In the genomic region with DNA sequence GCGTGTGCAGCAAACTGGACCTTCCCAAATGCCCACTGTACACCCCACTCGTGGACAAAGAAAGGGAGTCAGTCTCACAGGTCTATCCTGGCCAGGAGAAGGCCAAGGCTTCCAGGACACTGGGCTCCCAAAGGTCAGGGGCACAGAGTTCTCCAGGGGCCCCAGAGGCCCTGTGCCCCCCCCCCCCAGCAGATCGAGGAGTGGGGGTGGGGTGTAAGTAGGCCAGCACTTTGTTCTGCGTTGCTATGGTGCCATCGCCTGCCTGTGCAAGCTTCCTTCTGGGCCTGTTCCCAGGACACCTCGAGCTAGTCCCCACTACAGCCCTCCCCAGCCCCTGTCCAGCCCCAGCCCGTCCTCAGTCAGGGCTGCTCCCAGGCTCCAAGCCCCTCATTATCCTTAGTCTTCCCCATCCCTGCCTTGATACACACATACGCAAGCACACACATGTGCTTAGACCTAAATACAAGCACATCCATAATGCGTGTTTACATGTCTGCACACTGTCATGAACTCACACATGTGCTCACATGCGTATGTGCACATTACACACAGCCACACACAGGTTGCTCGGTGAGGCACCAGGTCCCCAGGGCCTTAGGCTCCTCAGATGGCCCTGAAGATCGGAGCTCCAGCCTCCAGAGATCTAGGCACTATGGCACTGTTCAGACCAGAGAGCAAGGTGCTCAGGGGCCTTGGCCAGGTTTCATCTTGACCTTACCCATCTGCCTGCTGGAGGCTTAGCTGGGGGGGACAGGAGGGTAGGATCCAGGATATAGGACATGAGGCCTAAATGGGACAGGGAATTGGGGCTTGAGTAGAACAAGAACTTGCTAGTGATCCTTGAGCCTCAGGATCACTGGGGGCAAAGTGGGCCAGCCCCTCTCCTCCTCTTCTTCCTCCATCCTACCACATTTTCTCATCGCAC, we compare ENCODE assay signal across 9 mouse cellular contexts. TPM values are rescaled to one million over a fixed set of nuclear protein-coding genes. Genes with fewer than 3 reads are reported as not detected.
DNase-seq lines count a peak whose midpoint lies in the region; ATAC-seq lines count a peak whose summit lies in the region.
"Had no signal": no experiment of that assay in that cellular context is flagged by ENCODE, and none has a peak within 500 bp of the region (broad histone marks: within the 10 kb centered on the region; RNA-seq: fewer than 3 reads in every experiment).

No protein-coding gene starts in this region.

- peak overlapping the region; percentile 1; the same call in 1 of the 2 replicates for H3K9ac ChIP-seq in forebrain, embryonic 15.5 days (replicated peaks)
- no peak overlapping the region for H3K9ac ChIP-seq in stomach, embryonic 15.5 days
- H3K9ac ChIP-seq: limb, embryonic 15.5 days had no signal

- H3K27ac ChIP-seq in forebrain, embryonic 15.5 days (replicated peaks), result peak overlapping the region; percentile 82
- 0 out of 2 replicates have a peak overlapping the region, but pooled peaks have one; percentile 45 for H3K27ac ChIP-seq in stomach, embryonic 15.5 days

- no peaks in the 10 kb centered on the region for H3K9me3 ChIP-seq in forebrain, embryonic 15.5 days
- no peaks in the 10 kb centered on the region for H3K9me3 ChIP-seq in stomach, embryonic 15.5 days
- H3K9me3 ChIP-seq: limb, embryonic 15.5 days had no signal

- H3K36me3 ChIP-seq in forebrain, embryonic 15.5 days, result no peaks in the 10 kb centered on the region
- no peaks in the 10 kb centered on the region for H3K36me3 ChIP-seq in stomach, embryonic 15.5 days
- H3K36me3 ChIP-seq: limb, embryonic 15.5 days had no signal

- WGBS in forebrain, embryonic 15.5 days, result 27% methylated on average over 13 of the region's 13 CpGs
- 63% methylated on average over 13 of the region's 13 CpGs for WGBS in stomach, embryonic 15.5 days

- peaks cover 54% of the 10 kb centered on the region for H3K4me1 ChIP-seq in forebrain, embryonic 15.5 days
- H3K4me1 ChIP-seq in stomach, embryonic 15.5 days, result peaks cover 27% of the 10 kb centered on the region

- no peak overlapping the region; the same call in 1 of the 2 replicates for H3K4me2 ChIP-seq in forebrain, embryonic 15.5 days (replicated peaks)
- H3K4me2 ChIP-seq in stomach, embryonic 15.5 days, result no peak overlapping the region; the same call in 1 of the 2 replicates
- H3K4me2 ChIP-seq: limb, embryonic 15.5 days had no signal

- no peak overlapping the region for H3K4me3 ChIP-seq in forebrain, embryonic 15.5 days
- H3K4me3 ChIP-seq in stomach, embryonic 15.5 days (replicated peaks), result no peak overlapping the region
- H3K4me3 ChIP-seq: limb, embryonic 15.5 days had no signal

- peak; percentile 42 for ATAC-seq in forebrain, embryonic 15.5 days (replicated peaks)
- peak; percentile 3; the same call in 1 of the 2 replicates for ATAC-seq in stomach, embryonic 15.5 days (ENCODE audit: insufficient read depth, low FRiP score, low read depth)

- no peaks in the 10 kb centered on the region for H3K27me3 ChIP-seq in forebrain, embryonic 15.5 days
- H3K27me3 ChIP-seq in stomach, embryonic 15.5 days (replicated peaks), result no peaks in the 10 kb centered on the region
- H3K27me3 ChIP-seq: limb, embryonic 15.5 days had no signal

- intact Hi-C loops in left cerebral cortex, postnatal 14 days (cut with DNase I), result no loop called here

- DNase-seq in adrenal gland, adult (ENCODE audit: inconsistent age in 2 of 2, low spot score in 1 of 2), result peak; percentile 51 to 65
- no peak for DNase-seq in adrenal gland, postnatal 4 days (ENCODE audit: low spot score in 2 of 2)
- peak; percentile 62 to 78 for DNase-seq in left cerebral cortex, postnatal 14 days (ENCODE audit: low spot score in 2 of 2)
- DNase-seq in left cerebral cortex, adult 11 months (ENCODE audit: low spot score), result no peak
- DNase-seq in lung, postnatal 10 days, result peak; percentile 76
- no peak for DNase-seq in gastrocnemius, adult 8-10 months (ENCODE audit: low spot score in 2 of 2)

RNA-seq across cellular contexts. Expression of gene Trmt61a, which starts 17.2 kb away (rescaled TPM):
- total RNA-seq in adrenal gland, postnatal 4 days (2021), result 10 to 100 TPM; 11.7 to 13.8 TPM
- 10 to 100 TPM; 18.9 to 19.7 TPM for total RNA-seq in left cerebral cortex, postnatal 14 days (2021)
- 10.6 and 12.0 TPM in 2 replicates for polyA plus RNA-seq in forebrain, embryonic 15.5 days (2015; fragmentation: Nextera tagmentation; extraction: Ambion mirVana)
- 14.6 TPM in 2 replicates for polyA plus RNA-seq in stomach, embryonic 15.5 days (2015; fragmentation: Nextera tagmentation; extraction: Ambion mirVana)
- 1 to 10 TPM; 2.1 to 2.7 (median 2.5) TPM for total RNA-seq in gastrocnemius, adult 8-10 months (2022)

RNA-seq across cellular contexts. Expression of gene Bag5, which starts 17.9 kb away (rescaled TPM):
- 10 to 100 TPM; 35.8 to 37.0 TPM for total RNA-seq in adrenal gland, postnatal 4 days (2021)
- total RNA-seq in left cerebral cortex, postnatal 14 days (2021), result 10 to 100 TPM; 45.7 to 47.0 TPM
- 65.1 and 69.1 TPM in 2 replicates for polyA plus RNA-seq in forebrain, embryonic 15.5 days (2015; fragmentation: Nextera tagmentation; extraction: Ambion mirVana)
- 49.5 and 50.9 TPM in 2 replicates for polyA plus RNA-seq in stomach, embryonic 15.5 days (2015; fragmentation: Nextera tagmentation; extraction: Ambion mirVana)
- total RNA-seq in gastrocnemius, adult 8-10 months (2022), result 10 to 100 TPM; 11.4 to 19.6 (median 16.3) TPM

RNA-seq across cellular contexts. Expression of gene Apopt1, which starts 17.9 kb away (rescaled TPM):
- total RNA-seq in adrenal gland, postnatal 4 days (2021), result 10 to 100 TPM; 65.4 to 70.1 TPM
- total RNA-seq in left cerebral cortex, postnatal 14 days (2021), result 10 to 100 TPM; 39.4 to 44.3 TPM
- polyA plus RNA-seq in forebrain, embryonic 15.5 days (2015; fragmentation: Nextera tagmentation; extraction: Ambion mirVana), result 48.2 and 48.7 TPM in 2 replicates
- polyA plus RNA-seq in stomach, embryonic 15.5 days (2015; fragmentation: Nextera tagmentation; extraction: Ambion mirVana), result 46.4 and 51.3 TPM in 2 replicates
- total RNA-seq in gastrocnemius, adult 8-10 months (2022), result 10 to 100 TPM; 36.2 to 40.8 (median 38.9) TPM

RNA-seq across cellular contexts. Expression of gene Ckb, which starts 23.0 kb away (rescaled TPM):
- total RNA-seq in adrenal gland, postnatal 4 days (2021), result 10 to 100 TPM; 39.6 to 40.9 TPM
- 1,000 to 10,000 TPM; 1,395 to 1,474 TPM for total RNA-seq in left cerebral cortex, postnatal 14 days (2021)
- 1,536 and 1,584 TPM in 2 replicates for polyA plus RNA-seq in forebrain, embryonic 15.5 days (2015; fragmentation: Nextera tagmentation; extraction: Ambion mirVana)
- polyA plus RNA-seq in stomach, embryonic 15.5 days (2015; fragmentation: Nextera tagmentation; extraction: Ambion mirVana), result 607 and 634 TPM in 2 replicates
- total RNA-seq in gastrocnemius, adult 8-10 months (2022), result 1 to 10 TPM; 2.8 to 8.5 (median 5.7) TPM

Comparison
In these comparisons a context has a peak if more than half of its experiments do, and no peak if none do; other contexts are left out.
1. DNase-seq: peak in adrenal gland, adult (2 of 2), left cerebral cortex, postnatal 14 days (2 of 2) and lung, postnatal 10 days (single experiment); none in adrenal gland, postnatal 4 days (0 of 2), left cerebral cortex, adult 11 months (single experiment) and gastrocnemius, adult 8-10 months (0 of 2).